Mouse (Mus musculus): ENCODE measurements around the gene Ubac2.

GRCm38 (mm10) chr14:121924876-121925275 is 46.5 kb downstream of the Ubac2 start:
- no peak for TF ChIP-seq TCF12 (IDR thresholded peaks at IDR 0.05; ENCODE audit: low read depth, low read length)
- TF ChIP-seq KAT2A (IDR thresholded peaks at IDR 0.05; ENCODE audit: insufficient replicate concordance, low read length), result no peak

Measured in CH12.LX (cell line).